Mouse (Mus musculus) megakaryocyte, adult 5-6 weeks (primary cell): ENCODE results near the gene Nubpl. TPM values are rescaled to one million over a fixed set of nuclear protein-coding genes. Genes with fewer than 3 reads are reported as not detected.
"Not testable (repeated sequence)": the region's sequence is repeated elsewhere in the genome, so short reads cannot be mapped to it uniquely, and the experiment has no call there.

Experiments used
- ATAC-seq: 2 replicates; pipeline ENCODE4 v1.8.0; 2016; ENCODE audit warnings: mild to moderate bottlenecking, inconsistent platforms; ENCODE audit not compliant: poor library complexity, severe bottlenecking
- total RNA-seq, 2 experiments: library from RNA; stranded (forward) in 1 of 2; stranded (reverse) in 1 of 2; fragments of 153-499, 151-499 nt in 1 of 2; fragments of 221-1000, 200-1000 nt in 1 of 2; gene quantifications; 2 replicates each; pipeline versions ENCODE4 v1.2.3 to v1.2.4; 2015 to 2017

The Nubpl gene
- total RNA-seq (2015) (1.8 and 2.9 TPM in 2 replicates), total RNA-seq (2017) (1.5 and 3.6 TPM in 2 replicates)

GRCm38 (mm10) chr12:52097650-52098070 is at the start of gene Nubpl:
Gene Nubpl (plus strand): TSS chr12:52097737.
- ATAC-seq: peak; percentile 99

- ATAC-seq: peak; percentile 87
These were observed 48.2 kb upstream of the Nubpl start for GRCm38 (mm10) chr12:52049324-52049723.

GRCm38 (mm10) chr12:52079296-52079695 is 18.2 kb upstream of the Nubpl start:
- ATAC-seq: not testable (repeated sequence)

GRCm38 (mm10) chr12:52097049-52097649 is 388 bp upstream of the Nubpl start:
- ATAC-seq: no peak

- ATAC-seq: peak; percentile 87
These were observed 22.7 kb downstream of the Nubpl start for GRCm38 (mm10) chr12:52120276-52120675.

GRCm38 (mm10) chr12:52126407-52126806 is 28.9 kb downstream of the Nubpl start:
- no peak for ATAC-seq

- ATAC-seq: no peak
These were observed 31.5 kb downstream of the Nubpl start for GRCm38 (mm10) chr12:52129072-52129471.

- ATAC-seq: no peak
These were observed 34.7 kb downstream of the Nubpl start for GRCm38 (mm10) chr12:52132256-52132655.

- ATAC-seq: no peak
These were observed 40.8 kb downstream of the Nubpl start for GRCm38 (mm10) chr12:52138296-52138695.

- ATAC-seq: no peak
These were observed 49.1 kb downstream of the Nubpl start for GRCm38 (mm10) chr12:52146639-52147038.

GRCm38 (mm10) chr12:52149448-52149847 is 51.9 kb downstream of the Nubpl start:
- no peak for ATAC-seq

GRCm38 (mm10) chr12:52152071-52152470 is 54.5 kb downstream of the Nubpl start:
- ATAC-seq: 0 out of 2 replicates have a peak, but pooled peaks have one; percentile 18

GRCm38 (mm10) chr12:52154906-52155305 is 57.4 kb downstream of the Nubpl start:
- ATAC-seq: no peak

GRCm38 (mm10) chr12:52164414-52164813 is 66.9 kb downstream of the Nubpl start:
- ATAC-seq: no peak

- ATAC-seq: no peak
These were observed 88.8 kb downstream of the Nubpl start for GRCm38 (mm10) chr12:52186205-52186793.

- ATAC-seq: no peak
These were observed 89.5 kb downstream of the Nubpl start for GRCm38 (mm10) chr12:52186963-52187590.

GRCm38 (mm10) chr12:52198471-52198870 is 100.9 kb downstream of the Nubpl start:
- ATAC-seq: no peak

GRCm38 (mm10) chr12:52209121-52209610 is 111.6 kb downstream of the Nubpl start:
- ATAC-seq: no peak

GRCm38 (mm10) chr12:52211144-52211543 is 113.6 kb downstream of the Nubpl start:
- no peak for ATAC-seq

- ATAC-seq: no peak
These were observed 117.3 kb downstream of the Nubpl start for GRCm38 (mm10) chr12:52214837-52215236.

- ATAC-seq: no peak
These were observed 127.4 kb downstream of the Nubpl start for GRCm38 (mm10) chr12:52224954-52225353.

- ATAC-seq: no peak
These were observed 131.2 kb downstream of the Nubpl start for GRCm38 (mm10) chr12:52228746-52229145.
